Mouse (Mus musculus) spleen, adult 2 months (tissue): Measurements from ENCODE around the gene Amdhd1. TPM values are rescaled to one million over a fixed set of nuclear protein-coding genes. Genes with fewer than 3 reads are reported as not detected.

Source experiments
- DNase-seq, 2 experiments: peaks; one replicate each; pipeline versions ENCODE4 v3.0.0 to v3.0.0-alpha.2; 2012 to 2021; ENCODE audit warnings: low spot score in 2 of 2, low read depth in 1 of 2
- H3K27ac ChIP-seq: fragments of 200-500 bp; 2 replicates; pipeline ENCODE4 v1.5.1; 2012; ENCODE audit warnings: low read length, inconsistent platforms; ENCODE audit not compliant: insufficient read depth
- H3K27me3 ChIP-seq: fragments of 200-500 bp; 2 replicates; pipeline ENCODE4 v1.6.1; 2012; ENCODE audit warnings: mild to moderate bottlenecking, moderate library complexity, low read length, inconsistent platforms; ENCODE audit not compliant: control insufficient read depth, insufficient read depth
- H3K36me3 ChIP-seq: fragments of 200-500 bp; 2 replicates; pipeline ENCODE4 v1.6.1; 2012; ENCODE audit warnings: mild to moderate bottlenecking, low read length, inconsistent platforms; ENCODE audit not compliant: control insufficient read depth, insufficient read depth
- H3K4me1 ChIP-seq: fragments of 200-500 bp; 2 replicates; pipeline ENCODE4 v1.6.1; 2011; ENCODE audit warnings: inconsistent platforms; ENCODE audit not compliant: control insufficient read depth, insufficient read depth, insufficient read length
- H3K4me3 ChIP-seq: fragments of 200-500 bp; 2 replicates; pipeline ENCODE4 v1.5.1; 2011; ENCODE audit warnings: mild to moderate bottlenecking, inconsistent platforms; ENCODE audit not compliant: insufficient read depth, insufficient read length; ENCODE audit errors: extremely low read depth
- CTCF ChIP-seq: fragments of 200-500 bp; IDR thresholded peaks from 2 replicates; pipeline ENCODE4 v1.5.1; 2011; ENCODE audit warnings: mild to moderate bottlenecking, inconsistent platforms; ENCODE audit not compliant: insufficient read depth, insufficient read length, insufficient replicate concordance; ENCODE audit errors: extremely low read depth
- POLR2A ChIP-seq: fragments of 200-500 bp; IDR thresholded peaks from 2 replicates; pipeline ENCODE4 v1.6.1; 2011; ENCODE audit warnings: low read depth, low read length, inconsistent platforms
- WGBS: fragments of 180-500 bp; shearing (Covaris S2); methylation state at CpG from one replicate; pipeline ENCODE4 v1.1.7; 2018; 5-methylcytosine and 5-hydroxymethylcytosine counted together
- polyA plus RNA-seq: library from polyadenylated mRNA; depleted of rRNA; stranded (reverse); fragments of >200 nt; gene quantifications from 2 replicates; pipeline ENCODE4 v1.2.3, GENCODE M21; 2012

Gene Amdhd1
- polyA plus RNA-seq, 1 experiment: 0.04 TPM

DNA sequence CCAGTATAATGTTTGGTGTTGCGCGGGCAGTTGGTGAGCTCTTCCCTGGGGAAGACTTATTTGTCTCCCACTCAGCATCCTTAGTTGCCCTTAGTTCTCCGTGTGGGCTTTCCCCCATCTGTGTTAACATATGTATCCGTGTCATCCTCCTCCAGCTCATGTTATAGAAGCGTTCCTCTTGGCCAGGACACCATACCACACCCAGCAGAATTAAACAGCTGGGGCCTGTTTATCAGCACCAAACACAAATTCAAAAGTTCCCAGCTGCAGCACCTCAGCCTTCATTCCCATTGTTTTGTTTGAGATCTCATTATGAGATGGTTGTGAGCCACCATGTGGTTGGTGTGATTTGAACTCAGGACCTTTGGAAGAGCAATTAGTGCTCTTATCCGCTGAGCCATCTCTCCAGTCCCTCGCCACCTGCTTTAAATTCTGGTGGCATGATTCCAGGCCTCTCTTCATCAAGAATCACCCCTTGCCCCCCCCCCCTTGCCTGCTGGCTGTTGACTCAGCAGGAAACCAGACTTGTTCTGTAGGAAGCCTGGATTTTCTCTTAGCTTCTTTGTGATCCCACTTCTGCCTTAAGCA lies 31.4 kb downstream of the Amdhd1 start:
- no peak for DNase-seq

DNA sequence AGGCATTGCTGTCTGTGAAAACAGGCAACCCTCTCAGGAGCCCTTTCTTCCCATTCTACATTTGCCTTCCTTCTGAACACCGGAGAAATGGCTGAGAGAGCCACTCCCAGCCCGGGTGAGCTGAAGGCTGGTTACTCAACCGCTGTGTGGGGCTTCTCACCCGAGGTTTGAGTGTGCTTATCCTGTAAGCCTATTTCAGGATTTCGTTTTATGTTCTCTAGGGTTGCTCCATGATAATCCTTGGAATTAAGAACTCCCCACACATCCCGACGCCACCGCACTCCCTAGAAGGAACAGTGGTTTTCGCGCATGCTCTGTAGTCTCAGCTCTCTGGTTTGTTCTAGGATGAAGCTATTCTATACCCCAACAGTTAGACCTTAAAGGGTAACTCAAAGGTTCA lies 38.5 kb downstream of the Amdhd1 start:
- H3K4me3 ChIP-seq: no peak overlapping the region
- H3K4me1 ChIP-seq: no peaks in the 10 kb centered on the region
- WGBS: 89% methylated on average over 10 of the region's 10 CpGs
- H3K27ac ChIP-seq: no peak overlapping the region
- no peak for DNase-seq
- TF ChIP-seq POLR2A: no peak
- no peak for TF ChIP-seq CTCF
- no peaks in the 10 kb centered on the region for H3K27me3 ChIP-seq
- H3K36me3 ChIP-seq: no peaks in the 10 kb centered on the region

More for the DNA sequence above, 31.4 kb downstream of the Amdhd1 start:
- Histone ChIP-seq H3K27ac (no peak overlapping the region), H3K4me1 (no peaks in the 10 kb centered on the region), H3K27me3 (no peaks in the 10 kb centered on the region), H3K4me3 (no peak overlapping the region), H3K36me3 (no peaks in the 10 kb centered on the region)
- TF ChIP-seq CTCF: no peak
- no peak for TF ChIP-seq POLR2A
- WGBS: 86% methylated on average over 7 of the region's 7 CpGs

DNA sequence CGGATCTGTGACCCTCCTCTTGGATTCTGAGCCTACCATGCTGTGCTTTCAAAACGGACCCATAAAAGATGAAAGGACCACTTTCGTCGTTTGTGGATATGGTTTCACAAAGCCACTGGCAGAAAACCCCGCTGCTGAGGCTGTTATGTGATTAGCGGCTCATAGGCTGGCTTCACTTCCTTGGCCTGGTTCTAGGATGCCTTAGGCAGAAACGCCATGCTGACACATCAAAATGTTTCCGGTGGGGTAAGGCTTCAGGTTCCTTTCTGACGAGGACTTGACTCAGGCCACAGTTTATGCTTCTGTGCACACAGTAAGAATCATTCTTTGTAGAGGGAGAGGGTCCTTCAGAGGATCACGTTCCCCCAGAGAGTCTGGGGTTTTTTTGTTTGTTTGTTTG lies 39.0 kb downstream of the Amdhd1 start:
- Histone ChIP-seq H3K36me3 (no peaks in the 10 kb centered on the region), H3K27ac (no peak overlapping the region), H3K4me1 (no peaks in the 10 kb centered on the region), H3K27me3 (no peaks in the 10 kb centered on the region), H3K4me3 (no peak overlapping the region)
- TF ChIP-seq CTCF (no peak), POLR2A (no peak)
- DNase-seq: no peak
- WGBS: 33% methylated on average over 10 of the region's 10 CpGs

DNA sequence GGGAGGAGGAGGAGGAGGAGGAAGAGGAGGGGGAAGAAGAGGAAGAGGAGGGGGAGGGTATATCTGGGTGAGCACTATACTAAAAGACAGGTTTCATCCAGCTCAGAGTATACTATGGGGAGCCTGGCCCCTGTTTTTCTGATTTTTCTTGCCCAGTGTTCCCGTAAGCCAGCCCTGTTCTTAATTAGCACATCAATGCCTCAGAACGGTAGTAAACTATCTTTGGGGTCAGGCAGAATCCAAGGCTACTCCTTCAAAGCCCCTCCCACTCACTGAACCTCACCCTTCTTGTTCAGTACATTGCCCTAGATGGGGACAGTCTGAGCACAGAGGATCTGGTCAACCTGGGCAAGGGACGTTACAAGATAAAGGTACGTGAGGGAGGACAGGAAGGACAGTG lies 49.4 kb downstream of the Amdhd1 start:
- H3K4me3 ChIP-seq: no peak overlapping the region
- 77% methylated on average over 4 of the region's 4 CpGs for WGBS
- no peaks in the 10 kb centered on the region for H3K36me3 ChIP-seq
- no peaks in the 10 kb centered on the region for H3K27me3 ChIP-seq
- DNase-seq: no peak
- no peak overlapping the region for H3K27ac ChIP-seq
- H3K4me1 ChIP-seq: no peaks in the 10 kb centered on the region
- TF ChIP-seq CTCF (no peak), POLR2A (no peak)

DNA sequence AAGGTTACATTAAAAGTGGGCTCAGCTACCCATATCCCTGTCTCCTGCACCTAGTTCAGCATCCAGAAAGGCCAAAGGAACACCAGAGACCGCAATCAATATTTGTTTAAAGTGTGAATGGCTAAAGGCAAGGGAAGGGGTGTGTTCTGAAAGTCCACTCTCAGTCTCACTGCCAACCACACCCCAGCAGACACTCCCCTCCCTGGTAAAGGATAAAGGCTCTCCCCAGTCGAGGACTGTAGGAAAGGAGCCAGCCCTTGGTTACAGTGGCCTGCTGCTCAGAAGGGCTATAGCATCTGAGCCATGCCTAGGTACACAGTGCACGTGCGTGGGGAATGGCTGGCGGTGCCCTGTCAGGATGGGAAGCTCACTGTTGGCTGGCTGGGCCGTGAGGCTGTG lies 51.0 kb downstream of the Amdhd1 start:
- no peak for DNase-seq
- no peak overlapping the region for H3K27ac ChIP-seq
- no peak for TF ChIP-seq POLR2A
- H3K4me3 ChIP-seq: no peak overlapping the region
- H3K36me3 ChIP-seq: no peaks in the 10 kb centered on the region; the same call in 1 of the 2 replicates
- H3K4me1 ChIP-seq: no peaks in the 10 kb centered on the region
- 91% methylated on average over 6 of the region's 6 CpGs for WGBS
- no peaks in the 10 kb centered on the region for H3K27me3 ChIP-seq

DNA sequence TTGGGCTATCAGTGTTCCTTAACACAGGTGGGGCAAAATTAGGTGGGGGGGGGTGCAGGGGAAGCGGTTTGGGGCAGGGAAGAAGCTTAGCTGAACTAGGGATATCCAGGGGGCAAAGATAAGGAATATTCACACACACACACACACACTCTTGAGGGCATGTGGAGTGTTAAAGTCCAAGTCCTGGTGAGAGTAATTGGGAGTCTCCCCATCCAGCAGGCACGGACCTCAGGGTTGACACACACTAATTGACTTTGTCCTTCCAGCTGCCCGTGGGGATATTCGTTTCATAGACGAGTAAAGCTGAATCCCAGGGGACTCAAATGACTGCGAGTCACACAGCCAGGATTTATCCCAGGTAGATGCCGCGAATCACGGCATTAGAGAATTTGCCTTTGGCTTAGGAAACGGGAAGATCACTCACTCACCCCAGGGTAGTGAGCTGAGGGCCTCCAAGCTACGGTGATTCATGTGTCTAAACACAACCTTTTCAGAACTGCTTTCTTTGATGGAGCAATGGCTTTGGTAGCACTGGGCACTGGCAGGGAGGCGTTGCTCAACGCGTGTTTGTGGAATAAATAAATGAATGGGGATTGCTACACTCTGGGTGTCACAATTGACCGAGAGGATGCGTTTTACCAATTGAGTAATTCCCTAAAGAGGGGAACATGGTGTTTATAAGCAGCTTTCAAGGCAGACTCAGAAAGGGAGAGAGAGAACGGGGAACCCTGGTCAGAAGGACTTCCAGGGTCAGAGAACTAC lies 51.6 kb downstream of the Amdhd1 start, which contains the start of gene Hal:
Gene Hal (plus strand): TSS at position 703 of the 762 bp plus-strand sequence.
- no peak for TF ChIP-seq POLR2A
- TF ChIP-seq CTCF: no peak
- Histone ChIP-seq H3K27ac (no peak within 1 kb of the TSS), H3K27me3 (no peaks in the 10 kb centered on the region), H3K4me3 (no peak within 1 kb of the TSS), H3K4me1 (no peaks in the 10 kb centered on the region), H3K36me3 (no peaks in the 10 kb centered on the region; the same call in 1 of the 2 replicates)
- DNase-seq: no peak
- WGBS: 88% methylated on average over 17 of the region's 17 CpGs

DNA sequence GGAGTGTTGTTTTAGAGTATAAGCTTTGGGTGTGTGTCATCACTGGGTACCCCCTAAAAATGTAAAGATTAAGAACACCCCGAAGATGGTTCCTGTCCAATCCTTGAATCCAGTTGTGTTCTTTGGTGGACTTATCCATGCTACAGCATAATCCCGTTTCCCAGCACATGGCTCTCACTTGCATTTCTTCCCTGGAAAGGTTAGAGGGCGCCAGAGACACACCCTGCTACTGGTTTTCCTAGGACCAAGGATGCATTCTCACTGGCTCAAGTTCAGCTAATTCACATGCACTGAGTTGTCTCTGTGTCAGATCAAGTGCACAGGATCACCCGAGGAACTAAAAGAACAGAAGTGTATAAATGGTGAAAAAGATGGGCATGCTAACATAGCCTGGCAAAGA lies 53.2 kb downstream of the Amdhd1 start:
- Histone ChIP-seq H3K36me3 (peaks cover 10% of the 10 kb centered on the region), H3K27ac (no peak overlapping the region), H3K4me3 (no peak overlapping the region), H3K4me1 (no peaks in the 10 kb centered on the region), H3K27me3 (no peaks in the 10 kb centered on the region)
- no peak for DNase-seq
- TF ChIP-seq CTCF: peak; percentile 8; the same call in 1 of the 2 replicates
- no peak for TF ChIP-seq POLR2A
- 40% methylated on average over 4 of the region's 4 CpGs for WGBS
